Mouse (Mus musculus) adrenal gland, adult 8-10 months (tissue): ENCODE results near the gene Rfc2. TPM values are rescaled to one million over a fixed set of nuclear protein-coding genes. Genes with fewer than 3 reads are reported as not detected.
"Not testable (repeated sequence)": the region's sequence is repeated elsewhere in the genome, so short reads cannot be mapped to it uniquely, and the experiment has no call there.

Experiments used
- DNase-seq: peaks from one replicate; pipeline ENCODE4 v3.0.0; 2022
- total RNA-seq, 4 experiments: library from RNA; stranded (reverse); gene quantifications; 2 replicates each; pipeline ENCODE4 v1.2.4; 2022

The Rfc2 gene
- total RNA-seq, 4 experiments from 2014 or later = 39.8 to 56.8 (median 46.2) TPM

GRCm38 (mm10) chr5:134611810-134612521 lies 30.8 kb downstream of the Rfc2 start:
- DNase-seq = no peak

GRCm38 (mm10) chr5:134613727-134614126 lies 32.6 kb downstream of the Rfc2 start:
- DNase-seq = no peak

- no peak for DNase-seq
These were observed 33.1 kb downstream of the Rfc2 start for GRCm38 (mm10) chr5:134614296-134614695.

GRCm38 (mm10) chr5:134614802-134615201 lies 33.6 kb downstream of the Rfc2 start, which contains the start of gene Lat2:
TSS of gene Lat2 (minus strand) at chr5:134615025.
- DNase-seq = no peak

- no peak for DNase-seq
These were observed 34.2 kb downstream of the Rfc2 start for GRCm38 (mm10) chr5:134615380-134615779.

GRCm38 (mm10) chr5:134615780-134616179 lies 34.6 kb downstream of the Rfc2 start:
- no peak for DNase-seq

GRCm38 (mm10) chr5:134617071-134617470 lies 35.9 kb downstream of the Rfc2 start:
- peak; percentile 60 for DNase-seq

GRCm38 (mm10) chr5:134620457-134620856 lies 39.3 kb downstream of the Rfc2 start:
- no peak for DNase-seq

- DNase-seq = no peak
These were observed 40.0 kb downstream of the Rfc2 start for GRCm38 (mm10) chr5:134621099-134621640.

GRCm38 (mm10) chr5:134622069-134622468 lies 40.9 kb downstream of the Rfc2 start:
- no peak for DNase-seq

GRCm38 (mm10) chr5:134629508-134629907 lies 48.3 kb downstream of the Rfc2 start:
- no peak for DNase-seq

GRCm38 (mm10) chr5:134630835-134631234 lies 49.7 kb downstream of the Rfc2 start:
- no peak for DNase-seq

GRCm38 (mm10) chr5:134632841-134633240 lies 51.7 kb downstream of the Rfc2 start:
- no peak for DNase-seq

GRCm38 (mm10) chr5:134637820-134638367 lies 56.7 kb downstream of the Rfc2 start:
- DNase-seq = no peak

- no peak for DNase-seq
These were observed 57.5 kb downstream of the Rfc2 start for GRCm38 (mm10) chr5:134638461-134639268.

- peak; percentile 94 for DNase-seq
These were observed 58.1 kb downstream of the Rfc2 start, which contains the start of gene Eif4h for GRCm38 (mm10) chr5:134639269-134639682. TSS of gene Eif4h (minus strand) at chr5:134639490.

- DNase-seq = no peak
These were observed 59.2 kb downstream of the Rfc2 start for GRCm38 (mm10) chr5:134640371-134640770.

GRCm38 (mm10) chr5:134644121-134644520 lies 63.0 kb downstream of the Rfc2 start:
- DNase-seq = no peak

- peak; percentile 69 for DNase-seq
These were observed 63.5 kb downstream of the Rfc2 start for GRCm38 (mm10) chr5:134644643-134645118.

GRCm38 (mm10) chr5:134646461-134646860 lies 65.3 kb downstream of the Rfc2 start:
- DNase-seq = no peak

- no peak for DNase-seq
These were observed 66.2 kb downstream of the Rfc2 start for GRCm38 (mm10) chr5:134647394-134647793.

GRCm38 (mm10) chr5:134648976-134649375 lies 67.8 kb downstream of the Rfc2 start:
- DNase-seq = not testable (repeated sequence)

GRCm38 (mm10) chr5:134650926-134651325 lies 69.8 kb downstream of the Rfc2 start:
- no peak for DNase-seq
